Mouse (Mus musculus): ENCODE results near the gene Gna13.

- TF ChIP-seq POLR2A (IDR thresholded peaks at IDR 0.05; ENCODE audit: low read depth, low read length), result no peak
- peak in 1 of 2 experiments; percentile 28; a peak in 2 of 4 replicates for TF ChIP-seq CTCF (conservative IDR thresholded peaks at IDR 0.05 in 1 of 2, IDR thresholded peaks at IDR 0.05 in 1 of 2; ENCODE audit: low read depth in 2 of 2, low read length in 2 of 2)
- no peak for TF ChIP-seq EP300 (IDR thresholded peaks at IDR 0.05; ENCODE audit: low read length)
- no peak for TF ChIP-seq MEF2A (IDR thresholded peaks at IDR 0.05; ENCODE audit: borderline replicate concordance, low read depth, low read length)
- no peak for TF ChIP-seq MAFK (IDR thresholded peaks at IDR 0.05; ENCODE audit: insufficient replicate concordance, low read length)
- TF ChIP-seq CHD2 (IDR thresholded peaks at IDR 0.05; ENCODE audit: low read length), result no peak
- no peak for TF ChIP-seq ZNF384 (IDR thresholded peaks at IDR 0.05; ENCODE audit: low read depth, low read length)
- no peak for TF ChIP-seq ELF1 (IDR thresholded peaks at IDR 0.05; ENCODE audit: low read depth, low read length)
- TF ChIP-seq HCFC1 (IDR thresholded peaks at IDR 0.05; ENCODE audit: low read depth, low read length), result no peak
- no peak for TF ChIP-seq MXI1 (IDR thresholded peaks at IDR 0.05; ENCODE audit: low read depth, low read length)
- no peak for TF ChIP-seq IRF4 (IDR thresholded peaks at IDR 0.05; ENCODE audit: low read depth, low read length)
- TF ChIP-seq NRF1 (IDR thresholded peaks at IDR 0.05; ENCODE audit: low read depth, low read length), result no peak
- TF ChIP-seq MAX (IDR thresholded peaks at IDR 0.05; ENCODE audit: low read length), result no peak
- no peak for TF ChIP-seq KAT2A (IDR thresholded peaks at IDR 0.05; ENCODE audit: insufficient replicate concordance, low read length)
These were observed 59.6 kb downstream of the Gna13 start for GRCm38 (mm10) chr11:109422263-109422662.

Data from CH12.LX (cell line).